Mouse (Mus musculus) CH12.LX (cell line): ENCODE data around the gene Iqgap3. TPM values are rescaled to one million over a fixed set of nuclear protein-coding genes. Genes with fewer than 3 reads are reported as not detected.

ENCODE experiments used
- DNase-seq: peaks from one replicate; pipeline ENCODE4 v3.0.0-alpha.2; 2013; ENCODE audit errors: extremely low read depth
- H3K27ac ChIP-seq: 2 replicates; pipeline ENCODE4 v1.5.1; 2012; ENCODE audit warnings: low read depth, mild to moderate bottlenecking, control low read depth, moderate library complexity; ENCODE audit not compliant: insufficient read depth
- H3K27me3 ChIP-seq: replicated peaks from 2 replicates; pipeline ENCODE3; 2012; ENCODE audit warnings: inconsistent platforms
- H3K36me3 ChIP-seq, 2 experiments: replicated peaks in 1 of 2; 2 replicates each; pipeline versions ENCODE3 to v1.6.1; 2012; ENCODE audit warnings: inconsistent platforms in 1 of 2, low read length in 1 of 2, mild to moderate bottlenecking in 1 of 2, mixed read lengths in 1 of 2, moderate library complexity in 1 of 2; ENCODE audit not compliant: control insufficient read depth in 1 of 2, insufficient read depth in 1 of 2
- H3K4me1 ChIP-seq, 2 experiments: 2 replicates each; pipeline ENCODE4 v1.6.1; 2012; ENCODE audit warnings: inconsistent platforms in 1 of 2, moderate library complexity in 1 of 2; ENCODE audit not compliant: insufficient read depth in 2 of 2, control insufficient read depth in 1 of 2
- H3K4me2 ChIP-seq: 2 replicates; pipeline ENCODE4 v1.6.1; 2012; ENCODE audit warnings: low read depth, mild to moderate bottlenecking, control low read depth; ENCODE audit not compliant: poor library complexity, insufficient read depth, severe bottlenecking
- H3K4me3 ChIP-seq, 3 experiments: fragments of 150-350 bp in 1 of 3; sonication (generic) in 1 of 3; replicated peaks in 1 of 3; 2 replicates each; pipeline versions ENCODE3 to v1.5.1; 2011 to 2012; ENCODE audit warnings: low read depth in 2 of 3, low read length in 2 of 3, mild to moderate bottlenecking in 2 of 3, moderate library complexity in 2 of 3, control low read depth in 1 of 3, improper control_type of control experiment in 1 of 3, inconsistent platforms in 1 of 3, mixed read lengths in 1 of 3; ENCODE audit not compliant: poor library complexity in 1 of 3
- H3K79me2 ChIP-seq: replicated peaks from 2 replicates; pipeline ENCODE4 v1.6.1; 2012; ENCODE audit warnings: mild to moderate bottlenecking, moderate library complexity; ENCODE audit not compliant: control insufficient read depth, poor library complexity, insufficient read depth, severe bottlenecking; ENCODE audit errors: extremely low read depth
- H3K9ac ChIP-seq: 2 replicates; pipeline ENCODE4 v1.6.1; 2012; ENCODE audit warnings: low read depth, mild to moderate bottlenecking, control low read depth, moderate library complexity; ENCODE audit not compliant: insufficient read depth
- H3K9me3 ChIP-seq: replicated peaks from 2 replicates; pipeline ENCODE3; 2012; ENCODE audit warnings: low read length, inconsistent platforms, mixed read lengths
- BHLHE40 ChIP-seq: IDR thresholded peaks from 2 replicates; pipeline ENCODE4 v1.6.1; 2011; ENCODE audit warnings: mild to moderate bottlenecking, low read depth, low read length, improper control_type of control experiment
- CHD1 ChIP-seq: IDR thresholded peaks from 2 replicates; pipeline ENCODE4 v1.6.1; 2012; ENCODE audit warnings: low read depth, low read length, improper control_type of control experiment, inconsistent platforms
- CHD2 ChIP-seq: IDR thresholded peaks from 2 replicates; pipeline ENCODE4 v1.6.1; 2011; ENCODE audit warnings: low read length, improper control_type of control experiment
- CTCF ChIP-seq, 2 experiments: IDR thresholded peaks in 1 of 2; conservative IDR thresholded peaks in 1 of 2; 2 replicates each; pipeline ENCODE4 v1.5.1; 2011 to 2012; ENCODE audit warnings: low read depth in 2 of 2, low read length in 2 of 2, improper control_type of control experiment in 1 of 2, inconsistent platforms in 1 of 2, mild to moderate bottlenecking in 1 of 2, moderate library complexity in 1 of 2
- E2F4 ChIP-seq: IDR thresholded peaks from 2 replicates; pipeline ENCODE4 v1.6.1; 2011; ENCODE audit warnings: low read depth, low read length, improper control_type of control experiment; ENCODE audit not compliant: insufficient replicate concordance
- ELF1 ChIP-seq: IDR thresholded peaks from 2 replicates; pipeline ENCODE4 v1.6.1; 2014; ENCODE audit warnings: low read depth, mild to moderate bottlenecking, inconsistent platforms, low read length, improper control_type of control experiment
- EP300 ChIP-seq: IDR thresholded peaks from 2 replicates; pipeline ENCODE4 v1.6.1; 2011; ENCODE audit warnings: low read length, improper control_type of control experiment
- ETS1 ChIP-seq: conservative IDR thresholded peaks from 2 replicates; pipeline ENCODE4 v1.6.1; 2012; ENCODE audit warnings: low read depth, mild to moderate bottlenecking, inconsistent platforms, low read length, improper control_type of control experiment, moderate library complexity
- GABPA ChIP-seq: IDR thresholded peaks from 2 replicates; pipeline ENCODE4 v1.6.1; 2012; ENCODE audit warnings: low read depth, low read length, improper control_type of control experiment, inconsistent platforms; ENCODE audit not compliant: insufficient replicate concordance
- HCFC1 ChIP-seq: IDR thresholded peaks from 2 replicates; pipeline ENCODE4 v1.6.1; 2012; ENCODE audit warnings: low read depth, mild to moderate bottlenecking, inconsistent platforms, low read length, improper control_type of control experiment
- IRF4 ChIP-seq: IDR thresholded peaks from 2 replicates; pipeline ENCODE4 v1.6.1; 2014; ENCODE audit warnings: low read depth, mild to moderate bottlenecking, inconsistent platforms, low read length, improper control_type of control experiment
- JUN ChIP-seq: IDR thresholded peaks from 2 replicates; pipeline ENCODE4 v1.6.1; 2011; ENCODE audit warnings: low read depth, mild to moderate bottlenecking, low read length, improper control_type of control experiment, moderate library complexity; ENCODE audit not compliant: insufficient read depth
- JUND ChIP-seq: conservative IDR thresholded peaks from 2 replicates; pipeline ENCODE4 v1.6.1; 2011; ENCODE audit warnings: low read depth, low read length, improper control_type of control experiment
- KAT2A ChIP-seq: IDR thresholded peaks from 2 replicates; pipeline ENCODE4 v1.6.1; 2012; ENCODE audit warnings: low read length, improper control_type of control experiment, inconsistent platforms; ENCODE audit not compliant: insufficient replicate concordance
- MAFK ChIP-seq: IDR thresholded peaks from 2 replicates; pipeline ENCODE4 v1.6.1; 2011; ENCODE audit warnings: low read length, improper control_type of control experiment; ENCODE audit not compliant: insufficient replicate concordance
- MAX ChIP-seq: IDR thresholded peaks from 2 replicates; pipeline ENCODE4 v1.6.1; 2011; ENCODE audit warnings: low read length, improper control_type of control experiment
- MAZ ChIP-seq: IDR thresholded peaks from 2 replicates; pipeline ENCODE4 v1.6.1; 2012; ENCODE audit warnings: low read depth, mild to moderate bottlenecking, inconsistent platforms, low read length, improper control_type of control experiment, moderate library complexity
- MEF2A ChIP-seq: IDR thresholded peaks from 2 replicates; pipeline ENCODE4 v1.6.1; 2014; ENCODE audit warnings: low read depth, mild to moderate bottlenecking, inconsistent platforms, low read length, improper control_type of control experiment, borderline replicate concordance
- MXI1 ChIP-seq: IDR thresholded peaks from 2 replicates; pipeline ENCODE4 v1.6.1; 2011; ENCODE audit warnings: mild to moderate bottlenecking, low read depth, low read length, improper control_type of control experiment
- MYC ChIP-seq: IDR thresholded peaks from 2 replicates; pipeline ENCODE4 v1.6.1; 2011; ENCODE audit warnings: low read depth, mild to moderate bottlenecking, improper control_type of control experiment, low read length
- NELFE ChIP-seq: IDR thresholded peaks from 2 replicates; pipeline ENCODE4 v1.6.1; 2011; ENCODE audit warnings: low read depth, low read length, improper control_type of control experiment
- NRF1 ChIP-seq: IDR thresholded peaks from 2 replicates; pipeline ENCODE4 v1.6.1; 2014; ENCODE audit warnings: low read depth, mild to moderate bottlenecking, inconsistent platforms, low read length, improper control_type of control experiment, moderate library complexity
- PAX5 ChIP-seq: IDR thresholded peaks from 2 replicates; pipeline ENCODE4 v1.6.1; 2012; ENCODE audit warnings: low read length, inconsistent platforms, mixed read lengths
- POLR2A ChIP-seq: IDR thresholded peaks from 2 replicates; pipeline ENCODE4 v1.6.1; 2011; ENCODE audit warnings: low read depth, mild to moderate bottlenecking, improper control_type of control experiment, low read length
- POLR2AphosphoS2 ChIP-seq: IDR thresholded peaks from 2 replicates; pipeline ENCODE4 v1.6.1; 2011; ENCODE audit warnings: low read depth, low read length, improper control_type of control experiment
- RAD21 ChIP-seq: IDR thresholded peaks from 2 replicates; pipeline ENCODE4 v1.6.1; 2011; ENCODE audit warnings: low read depth, mild to moderate bottlenecking, low read length, improper control_type of control experiment, moderate library complexity
- RCOR1 ChIP-seq: conservative IDR thresholded peaks from 2 replicates; pipeline ENCODE4 v1.6.1; 2012; ENCODE audit warnings: low read depth, mild to moderate bottlenecking, inconsistent platforms, low read length, improper control_type of control experiment
- SIN3A ChIP-seq: IDR thresholded peaks from 2 replicates; pipeline ENCODE4 v1.6.1; 2012; ENCODE audit warnings: low read length, improper control_type of control experiment, inconsistent platforms
- SMC3 ChIP-seq: IDR thresholded peaks from 2 replicates; pipeline ENCODE4 v1.6.1; 2011; ENCODE audit warnings: low read depth, low read length, improper control_type of control experiment
- TBP ChIP-seq: conservative IDR thresholded peaks from 2 replicates; pipeline ENCODE4 v1.6.1; 2011; ENCODE audit warnings: low read depth, low read length, improper control_type of control experiment
- TCF12 ChIP-seq: IDR thresholded peaks from 2 replicates; pipeline ENCODE4 v1.6.1; 2014; ENCODE audit warnings: low read depth, mild to moderate bottlenecking, inconsistent platforms, low read length, improper control_type of control experiment
- UBTF ChIP-seq: IDR thresholded peaks from 2 replicates; pipeline ENCODE4 v1.6.1; 2012; ENCODE audit warnings: low read depth, mild to moderate bottlenecking, inconsistent platforms, low read length, improper control_type of control experiment, moderate library complexity
- USF1 ChIP-seq: IDR thresholded peaks from 2 replicates; pipeline ENCODE4 v1.6.1; 2014; ENCODE audit warnings: low read depth, mild to moderate bottlenecking, inconsistent platforms, low read length, improper control_type of control experiment
- USF2 ChIP-seq: conservative IDR thresholded peaks from 2 replicates; pipeline ENCODE4 v1.6.1; 2011; ENCODE audit warnings: low read depth, low read length, improper control_type of control experiment
- ZC3H11A ChIP-seq: IDR thresholded peaks from 2 replicates; pipeline ENCODE4 v1.6.1; 2012; ENCODE audit warnings: low read depth, mild to moderate bottlenecking, inconsistent platforms, low read length, improper control_type of control experiment
- ZKSCAN1 ChIP-seq: IDR thresholded peaks from 2 replicates; pipeline ENCODE4 v1.6.1; 2012; ENCODE audit warnings: low read depth, inconsistent platforms, low read length, improper control_type of control experiment, borderline replicate concordance
- ZMIZ1 ChIP-seq: IDR thresholded peaks from 2 replicates; pipeline ENCODE4 v1.6.1; 2012; ENCODE audit warnings: low read depth, mild to moderate bottlenecking, inconsistent platforms, low read length, improper control_type of control experiment
- ZNF384 ChIP-seq: IDR thresholded peaks from 2 replicates; pipeline ENCODE4 v1.6.1; 2012; ENCODE audit warnings: low read depth, low read length, improper control_type of control experiment, inconsistent platforms
- dilution Hi-C: fragments of 300-500 bp; cut with MboI; formaldehyde crosslinking; loops from 2 replicates; pipeline ENCODE4 v1.14.3; 2020; ENCODE audit warnings: low sequenced_read_pairs; ENCODE audit not compliant: extremely low pct_unique_long_range_greater_than_20kb, extremely low pct_ligation_motif_present
- in situ Hi-C: fragments of 300-500 bp; cut with MboI; formaldehyde crosslinking; loops from 3 replicates; pipeline ENCODE4 v1.14.3; 2019; ENCODE audit warnings: low sequenced_read_pairs, low pct_ligation_motif_present, low pct_unique_long_range_greater_than_20kb, mixed read lengths
- polyA plus RNA-seq: library from polyadenylated mRNA; unstranded; fragments of >175 nt; gene quantifications from 2 replicates; pipeline ENCODE4 v1.2.1, GENCODE M21; 2012; ENCODE audit warnings: low read depth; ENCODE audit not compliant: insufficient read length
- total RNA-seq, 2 experiments: library from RNA; depleted of rRNA; stranded (reverse); fragments of 300-350 nt in 1 of 2; fragments of >200 nt in 1 of 2; gene quantifications; 2 replicates each; pipeline ENCODE4 v1.2.3; 2012 to 2014

Iqgap3 gene
- total and polyA plus RNA-seq, 3 experiments: 13.0 to 21.9 (median 18.3) TPM

GRCm38 (mm10) chr3:88042661-88043421 lies 38.9 kb upstream of the Iqgap3 start, which contains the start of gene Gpatch4:
Gpatch4 (plus strand) TSS chr3:88043108.
- in situ Hi-C loops: no loop called here
- Histone ChIP-seq H3K4me3 (peak within 1 kb of the TSS; percentile 94 to 100 (median 99)), H3K4me1 (peaks cover 7 to 20% of the 10 kb centered on the region in 2 experiments; a peak in 3 of 4 replicates), H3K4me2 (peak within 1 kb of the TSS; percentile 84), H3K27ac (peak within 1 kb of the TSS; percentile 22), H3K36me3 (peaks cover 13 to 23% of the 10 kb centered on the region in 2 experiments), H3K9ac (peak within 1 kb of the TSS; percentile 90), H3K79me2 (peaks cover 44% of the 10 kb centered on the region), H3K27me3 (peaks cover 27% of the 10 kb centered on the region), H3K9me3 (no peaks in the 10 kb centered on the region)
- TF ChIP-seq ETS1 (0 out of 2 replicates have a peak, but pooled peaks have one; percentile 18), ZC3H11A (no peak), MAX (peak; percentile 100), MEF2A (peak; percentile 39; the same call in 1 of the 2 replicates), RCOR1 (no peak), RAD21 (no peak), CHD1 (no peak), POLR2A (peak; percentile 95), E2F4 (no peak), GABPA (no peak; the same call in 1 of the 2 replicates), MYC (peak; percentile 100), ZNF384 (no peak), MAFK (no peak), SIN3A (peak; percentile 100), TCF12 (peak; percentile 78), EP300 (no peak), MAZ (no peak), POLR2AphosphoS2 (peak; percentile 78), NRF1 (peak; percentile 60), ZKSCAN1 (no peak), NELFE (peak; percentile 84), JUN (no peak), TBP (peak; percentile 92), SMC3 (no peak), USF2 (no peak), CHD2 (no peak), KAT2A (peak; percentile 76; the same call in 1 of the 2 replicates), HCFC1 (peak; percentile 89), UBTF (no peak), PAX5 (no peak), BHLHE40 (peak; percentile 91), USF1 (no peak), JUND (no peak), IRF4 (no peak), CTCF (conservative IDR thresholded peaks at IDR 0.05 in 1 of 2, IDR thresholded peaks at IDR 0.05 in 1 of 2; ENCODE audit: low read depth in 2 of 2, low read length in 2 of 2) (no peak), ZMIZ1 (no peak; the same call in 1 of the 2 replicates), MXI1 (peak; percentile 100), ELF1 (peak; percentile 95)
- dilution Hi-C loops: no loop called here
- DNase-seq: peak; percentile 96
